Mouse (Mus musculus) testis, postnatal 14 days (tissue): Measurements from ENCODE around the gene Olfr718-ps1.
A peak's percentile ranks its signal among the peaks of the same experiment; 100 is the strongest.
"Not testable (repeated sequence)": the region's sequence is repeated elsewhere in the genome, so short reads cannot be mapped to it uniquely, and the experiment has no call there.

Source experiments
- DNase-seq: peaks from one replicate; pipeline ENCODE4 v3.0.0; 2021; ENCODE audit warnings: low spot score

Gene Olfr718-ps1

DNA sequence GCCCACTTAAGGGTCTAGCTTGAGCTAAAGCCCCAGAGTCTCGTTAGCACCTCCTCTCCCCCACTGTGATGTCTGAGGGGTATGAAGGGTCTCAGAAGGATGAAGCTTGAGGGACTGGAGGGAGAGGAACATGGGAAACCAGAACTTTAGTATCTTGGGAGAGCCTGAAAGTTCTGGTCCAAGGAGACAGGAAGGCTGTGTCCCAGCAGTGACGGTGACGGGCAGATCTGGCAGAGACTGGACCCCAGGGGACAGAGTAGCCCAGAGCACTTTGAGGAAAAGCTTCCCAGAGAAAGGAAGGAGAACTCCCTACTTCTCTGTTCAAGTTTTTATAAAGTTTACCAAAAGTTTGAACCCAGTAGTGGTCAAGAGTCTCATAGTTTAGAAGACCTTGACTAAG, at the start of gene Olfr718-ps1:
TSS of gene Olfr718-ps1 (minus strand) at position 101 of the 400 bp plus-strand sequence.
- DNase-seq = no peak

DNA sequence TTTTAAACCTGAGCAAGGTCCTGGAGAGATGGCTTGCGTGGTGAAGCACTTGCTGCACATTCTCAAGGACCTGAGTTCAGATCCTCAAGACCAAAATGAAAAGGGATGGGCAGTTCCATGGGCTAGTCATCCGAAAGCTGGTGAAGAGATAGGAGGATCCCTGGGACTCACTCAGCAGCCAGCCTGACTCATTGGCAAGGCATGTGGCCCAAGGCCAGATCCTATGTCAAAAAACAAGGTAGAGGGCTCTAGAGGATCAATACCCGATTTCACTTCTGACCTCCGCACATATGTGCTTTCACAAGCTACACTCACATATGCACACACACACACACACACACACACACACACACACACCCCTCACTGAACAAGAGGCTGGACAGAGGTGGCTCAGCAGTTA, 49.1 kb upstream of the Olfr718-ps1 start:
- DNase-seq = no peak

DNA sequence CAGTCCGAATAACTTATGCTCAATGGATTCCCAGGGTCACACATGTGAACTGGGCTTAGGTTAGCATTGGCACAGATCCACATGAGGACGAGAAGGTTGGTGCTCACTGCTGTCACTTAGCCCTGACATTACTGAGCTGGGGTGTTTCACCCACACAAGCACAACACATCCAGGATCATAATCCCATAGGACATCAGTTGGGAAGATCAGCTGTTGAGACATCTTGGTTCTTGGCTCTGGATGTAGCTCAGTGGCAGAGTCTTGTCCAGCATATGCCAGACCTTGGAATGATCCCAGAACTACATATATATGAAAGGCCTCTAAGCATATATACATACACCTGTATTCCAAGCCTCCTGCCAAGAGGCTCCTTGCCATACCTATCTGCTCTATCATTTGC, 47.8 kb upstream of the Olfr718-ps1 start:
- DNase-seq = no peak

DNA sequence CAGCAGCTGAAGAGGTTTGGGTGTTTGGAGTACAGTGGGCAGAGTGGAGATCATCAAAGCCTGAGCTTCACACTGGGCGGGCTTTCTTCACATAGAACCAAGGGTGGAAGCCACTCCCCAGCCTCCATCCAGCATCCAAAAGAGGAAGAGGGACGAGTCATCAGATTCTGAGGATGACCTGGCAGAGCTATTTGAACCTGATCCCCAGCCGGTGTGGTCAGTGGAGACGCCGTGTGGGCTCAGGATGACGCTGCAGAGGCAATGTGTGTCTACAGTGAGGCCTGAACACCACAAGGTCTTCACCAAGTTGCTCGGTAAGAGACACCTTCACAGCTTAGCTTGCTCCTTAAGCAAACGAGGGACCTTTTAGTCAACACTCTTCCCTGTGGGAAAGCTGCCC, 47.4 kb upstream of the Olfr718-ps1 start:
- DNase-seq = not testable (repeated sequence)

DNA sequence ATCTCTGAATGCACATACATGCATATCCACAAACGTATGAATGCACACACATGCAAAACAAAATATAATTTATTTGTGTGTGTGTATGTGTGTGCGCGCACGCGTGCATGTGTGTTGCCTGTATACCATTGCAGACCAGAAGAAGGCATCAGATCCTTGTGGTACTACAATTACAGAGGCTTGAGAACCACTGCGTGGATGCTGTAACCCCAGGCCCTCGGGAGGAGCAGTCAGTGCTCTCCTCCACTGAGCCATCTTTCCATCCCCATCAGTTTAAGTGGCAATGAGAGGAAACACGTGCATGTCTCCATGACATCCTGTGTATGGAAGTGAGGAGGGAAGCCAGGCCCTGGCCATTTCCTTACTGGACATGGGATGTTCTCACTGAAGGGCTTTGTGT, 45.4 kb upstream of the Olfr718-ps1 start:
- DNase-seq = no peak

DNA sequence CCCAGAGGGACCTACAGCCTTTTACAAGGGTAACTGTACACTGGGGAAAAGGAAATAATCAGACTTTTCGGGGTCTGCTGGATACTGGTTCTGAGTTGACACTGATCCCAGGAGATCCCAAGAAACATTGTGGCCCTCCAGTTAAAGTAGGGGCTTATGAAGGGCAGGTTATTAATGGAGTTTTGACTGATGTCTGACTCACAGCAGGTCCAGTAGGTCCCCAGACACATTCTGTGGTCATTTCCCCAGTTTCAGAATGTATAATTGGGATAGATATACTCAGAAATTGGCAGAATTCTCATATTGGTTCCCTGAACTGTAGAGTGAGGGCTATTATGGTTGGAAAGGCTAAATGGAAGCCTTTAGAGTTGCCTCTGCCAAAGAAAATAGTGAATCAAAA, 40.6 kb upstream of the Olfr718-ps1 start:
- not testable (repeated sequence) for DNase-seq

DNA sequence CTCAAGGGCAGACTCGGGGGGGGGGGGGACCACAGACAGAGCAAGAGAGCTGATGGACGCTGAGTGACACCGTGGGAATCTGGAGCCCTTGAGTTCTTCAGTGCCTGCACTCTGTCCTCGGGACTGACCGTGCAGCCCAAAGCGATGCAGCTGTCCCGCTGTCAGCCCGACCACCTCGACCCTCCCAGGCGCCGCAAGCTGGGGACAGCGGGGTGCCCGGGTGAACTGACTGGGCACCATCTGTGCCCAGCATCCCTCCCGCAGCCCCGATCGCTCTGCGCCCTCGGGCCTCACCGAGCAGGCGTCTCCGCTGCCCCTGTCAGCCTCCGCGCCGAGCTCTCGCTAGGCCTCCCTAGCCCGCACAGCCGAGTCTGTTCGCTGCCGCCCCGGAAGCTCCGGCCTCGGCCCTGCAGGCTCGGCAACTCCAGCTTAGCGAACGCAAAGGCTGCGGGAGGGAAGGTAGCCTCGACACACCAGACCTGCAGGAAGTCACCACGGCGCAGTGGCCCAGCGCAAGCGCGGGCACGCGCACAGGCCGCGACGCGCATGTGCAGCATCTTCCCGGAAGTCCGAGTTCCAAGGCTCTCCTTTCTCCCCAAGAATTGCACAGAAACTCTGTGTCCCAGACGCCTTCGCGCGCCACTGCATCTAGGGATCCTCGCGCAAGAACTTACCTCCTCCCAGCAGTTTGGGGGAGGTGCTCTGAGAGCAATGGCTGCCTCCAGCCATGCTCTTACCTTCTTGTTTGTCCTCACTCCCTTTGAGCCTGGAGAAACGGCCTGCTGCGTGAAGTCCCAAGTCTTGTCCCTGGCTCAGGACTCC, 33.1 kb upstream of the Olfr718-ps1 start, which contains the start of the genes Rbak and Spdye4b:
TSS of gene Rbak (minus strand) at position 521 of the 822 bp plus-strand sequence.
TSS of gene Spdye4b (plus strand) at position 763 of the 822 bp plus-strand sequence.
- peak; percentile 94 for DNase-seq

DNA sequence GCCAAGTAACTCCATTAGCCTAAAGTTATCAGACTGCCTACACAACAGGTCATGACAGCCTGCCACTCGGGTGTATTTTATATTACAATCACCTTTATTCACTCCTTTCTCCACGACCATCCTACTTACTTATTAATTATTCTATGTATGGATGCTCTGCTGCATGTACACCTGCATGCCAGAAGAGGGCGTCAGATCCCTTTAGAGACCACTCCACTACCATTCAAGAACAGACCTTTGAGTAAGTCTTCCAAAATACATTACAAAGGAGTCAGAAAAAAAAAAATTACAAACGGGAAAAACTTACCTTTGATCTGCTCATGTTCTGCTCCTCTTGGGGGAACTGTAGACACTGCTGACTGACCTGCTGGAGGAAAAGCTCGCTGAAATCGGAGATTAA, 31.8 kb upstream of the Olfr718-ps1 start:
- DNase-seq = no peak

DNA sequence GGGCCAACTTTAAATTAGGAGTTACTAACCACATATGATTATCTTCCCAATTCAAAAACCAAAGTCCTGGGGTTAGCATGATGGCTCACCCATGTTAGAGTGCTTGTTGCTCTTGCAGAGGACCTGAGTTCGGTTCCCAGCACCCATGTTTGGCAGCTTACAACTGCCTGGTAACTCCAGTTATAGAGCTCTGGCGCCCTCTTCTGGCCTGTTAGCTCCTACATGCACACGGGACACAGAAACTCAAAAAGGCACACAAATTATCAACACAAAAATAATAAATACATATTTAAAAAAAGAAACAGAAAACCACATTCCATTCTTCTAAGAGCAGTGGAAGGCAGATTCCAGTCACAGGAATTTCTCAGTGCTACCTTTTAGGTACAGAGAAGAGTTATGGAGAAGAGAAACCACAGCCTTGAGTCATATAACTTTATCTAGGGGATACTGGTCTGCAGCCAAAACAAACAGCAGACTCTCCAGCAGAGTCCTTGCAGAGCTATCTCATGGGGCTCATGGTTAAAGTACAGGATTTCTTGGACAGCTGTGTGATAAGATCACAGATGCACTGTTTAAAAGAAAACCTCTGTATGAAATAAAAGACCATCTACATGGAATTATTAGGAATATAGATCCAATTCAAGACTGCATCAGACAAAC, 30.3 kb upstream of the Olfr718-ps1 start:
- DNase-seq = no peak

DNA sequence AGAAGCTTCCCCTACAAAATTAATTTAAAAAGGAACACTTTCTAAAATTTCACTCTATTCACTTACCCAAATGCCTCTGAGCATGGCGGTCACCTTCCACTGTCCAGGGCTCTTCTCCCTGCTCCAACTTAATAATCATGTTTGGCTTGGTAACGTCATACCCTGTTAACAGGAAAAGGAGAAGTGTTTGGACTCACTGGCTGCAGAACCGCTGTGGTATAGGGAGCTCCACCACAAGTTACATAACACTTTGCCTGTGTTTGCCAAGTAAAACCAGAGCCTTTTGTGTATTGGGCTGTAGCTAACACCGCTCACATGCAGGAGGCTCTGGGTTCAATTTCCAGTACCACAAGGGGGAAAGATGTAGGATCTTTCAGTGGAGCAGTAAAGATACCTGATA, 28.6 kb upstream of the Olfr718-ps1 start:
- DNase-seq = no peak

DNA sequence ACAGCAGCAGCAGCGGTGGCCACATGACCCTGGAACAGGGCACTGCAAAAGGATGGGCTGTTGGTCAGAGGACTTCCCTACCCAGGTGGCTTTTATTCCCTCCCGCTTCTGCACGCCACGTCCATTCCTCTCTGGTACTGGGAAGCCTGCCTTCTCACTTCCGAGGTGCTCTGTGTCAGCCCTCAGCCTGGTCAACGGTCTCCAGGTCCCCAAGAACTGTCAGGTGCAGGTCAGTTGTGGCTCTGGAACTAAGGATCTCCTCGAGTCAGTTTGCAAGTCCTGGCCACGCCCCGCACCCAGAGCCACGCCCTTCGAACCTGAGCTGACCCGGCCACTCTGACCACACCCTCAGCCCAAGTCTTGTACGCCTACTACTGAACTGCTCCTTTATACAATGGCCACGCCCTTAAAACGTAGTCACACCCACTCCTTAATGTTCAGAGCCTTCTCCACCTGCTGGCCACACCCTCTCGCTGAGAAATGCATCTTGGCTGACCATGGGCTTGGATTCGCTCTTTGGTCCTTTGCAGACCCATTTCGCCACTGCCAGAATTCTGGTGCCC, 18.2 kb upstream of the Olfr718-ps1 start:
- DNase-seq = peak; percentile 43

DNA sequence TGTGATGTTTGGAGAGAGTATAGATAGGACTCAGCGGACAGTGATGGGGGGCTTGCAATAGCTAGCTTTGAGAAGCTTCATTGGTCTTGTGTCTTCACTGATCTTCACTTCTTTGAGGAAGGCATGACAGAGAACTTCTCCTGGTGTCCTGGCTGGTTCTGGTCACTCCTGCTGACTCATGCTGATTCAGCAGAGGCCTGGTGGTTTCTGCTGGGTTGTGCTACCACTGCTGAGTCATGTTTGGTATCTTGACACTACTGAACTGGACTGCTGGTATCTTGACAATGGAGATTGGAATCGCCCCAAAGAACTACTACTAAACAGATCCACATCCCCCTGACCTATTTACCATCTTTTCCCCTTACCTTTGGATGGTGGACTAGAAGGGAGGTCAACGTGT, 8.2 kb upstream of the Olfr718-ps1 start:
- no peak for DNase-seq

DNA sequence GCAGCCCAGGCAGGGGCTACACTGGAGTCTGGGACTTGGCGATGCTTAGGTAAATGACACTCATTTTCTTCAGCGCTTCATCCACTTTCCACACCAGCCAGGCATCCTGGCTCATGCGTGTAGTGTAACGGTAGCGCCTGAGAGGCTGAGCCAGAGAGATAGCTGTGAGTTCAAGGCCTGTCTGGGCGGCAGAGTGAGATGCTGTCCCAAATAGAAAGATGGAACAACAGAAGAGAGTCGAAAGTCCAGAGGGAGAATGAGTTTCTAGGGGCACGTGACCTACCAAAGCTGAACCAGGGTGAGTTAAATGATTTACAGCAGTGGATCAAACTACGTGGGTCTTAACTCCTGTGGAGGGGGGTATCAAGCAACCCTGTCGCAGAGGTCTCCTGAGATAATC, 6.4 kb upstream of the Olfr718-ps1 start:
- no peak for DNase-seq

DNA sequence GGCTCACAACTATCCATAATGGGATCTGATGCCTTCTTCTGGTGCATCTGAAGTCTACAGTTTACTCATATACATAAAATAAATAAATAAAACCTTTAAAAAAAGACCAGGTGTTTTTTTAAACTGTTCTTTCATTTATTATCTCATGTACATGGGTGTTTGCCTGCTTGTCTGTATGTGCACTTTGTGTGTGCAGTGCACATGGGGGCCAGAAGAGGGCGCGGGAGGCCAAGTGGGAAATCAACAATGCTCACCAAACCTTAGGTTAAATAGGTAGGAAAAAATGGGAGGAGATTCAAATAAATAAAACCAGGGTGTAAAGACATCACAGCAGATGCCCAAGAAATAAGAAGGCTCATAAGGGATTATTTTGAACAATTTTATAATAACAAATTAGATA, 2.7 kb upstream of the Olfr718-ps1 start:
- no peak for DNase-seq

DNA sequence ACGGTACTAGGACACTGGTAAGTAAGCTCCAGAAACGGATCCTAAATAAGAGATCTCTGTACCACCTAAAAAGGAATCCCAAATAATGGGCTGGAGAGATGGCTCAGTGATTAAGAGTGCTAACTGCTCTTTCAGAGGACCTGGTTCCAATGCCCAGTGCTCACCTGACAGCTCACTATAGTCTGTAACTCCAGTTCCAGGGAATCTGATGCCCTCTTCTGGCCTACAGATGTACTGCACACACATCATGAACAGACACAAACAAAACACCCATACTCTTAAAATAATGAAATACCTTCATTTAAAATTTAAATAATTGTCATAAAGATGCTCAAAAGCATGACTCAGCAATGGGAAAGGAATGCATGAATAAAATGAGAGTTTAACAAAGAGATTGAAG, 2.2 kb upstream of the Olfr718-ps1 start:
- DNase-seq = no peak

DNA sequence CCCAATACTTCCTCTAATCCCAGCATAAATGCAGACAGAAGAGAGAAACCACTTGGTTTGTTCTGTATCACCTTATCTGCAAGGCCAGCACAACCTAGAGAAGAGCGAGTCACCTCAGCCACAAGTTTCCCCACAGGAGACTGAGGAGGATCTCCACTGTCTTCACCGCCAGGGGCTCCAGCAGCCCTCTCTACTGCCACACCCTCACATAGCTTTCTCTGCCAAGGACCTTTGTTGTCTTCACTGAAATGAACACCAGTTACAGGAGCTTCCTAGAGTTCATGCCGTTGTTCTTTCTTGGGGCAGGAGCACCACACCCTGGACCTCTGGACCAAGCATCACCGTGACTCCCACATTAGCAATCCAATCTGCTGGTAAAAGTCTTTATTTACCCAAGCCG, 1.3 kb upstream of the Olfr718-ps1 start:
- DNase-seq = no peak

DNA sequence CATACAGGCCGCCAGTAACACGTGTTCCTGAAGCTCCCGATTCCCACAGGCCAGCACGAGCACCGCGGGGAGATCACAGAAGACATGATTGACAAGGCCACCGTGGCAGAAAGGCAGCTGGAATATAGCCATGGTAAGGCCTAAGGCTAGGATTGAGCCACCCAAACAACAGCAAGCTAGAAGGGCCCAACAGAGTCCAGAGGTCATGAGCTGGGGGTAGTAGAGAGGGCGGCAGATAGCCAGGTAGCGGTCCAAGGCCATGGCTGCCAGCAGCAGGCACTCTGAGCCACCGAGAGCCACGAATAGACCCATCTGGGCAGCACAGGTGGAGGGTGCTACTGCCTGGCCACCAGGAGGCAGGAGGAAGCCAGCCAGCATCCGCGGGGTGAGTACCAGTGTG, 9.8 kb downstream of the Olfr718-ps1 start:
- DNase-seq = no peak

DNA sequence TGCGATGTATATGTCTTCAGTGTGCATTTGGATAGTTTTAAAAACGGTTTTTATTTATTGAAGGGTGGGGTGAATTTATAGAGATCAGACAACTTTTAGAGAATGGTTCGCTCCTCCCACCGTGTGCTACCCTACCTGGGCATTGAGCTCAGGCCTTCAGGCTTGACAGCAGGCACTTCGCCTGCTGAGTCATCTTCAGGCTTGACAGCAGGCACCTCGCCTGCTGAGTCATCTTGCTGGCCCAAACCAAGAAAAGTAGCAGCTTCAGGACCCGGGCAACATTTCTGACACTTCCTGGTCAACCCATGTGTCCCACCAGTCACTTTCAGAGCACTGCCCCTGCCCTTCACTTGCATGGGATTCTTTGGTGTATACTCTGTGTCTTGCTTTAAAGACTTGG, 12.3 kb downstream of the Olfr718-ps1 start:
- DNase-seq = no peak

DNA sequence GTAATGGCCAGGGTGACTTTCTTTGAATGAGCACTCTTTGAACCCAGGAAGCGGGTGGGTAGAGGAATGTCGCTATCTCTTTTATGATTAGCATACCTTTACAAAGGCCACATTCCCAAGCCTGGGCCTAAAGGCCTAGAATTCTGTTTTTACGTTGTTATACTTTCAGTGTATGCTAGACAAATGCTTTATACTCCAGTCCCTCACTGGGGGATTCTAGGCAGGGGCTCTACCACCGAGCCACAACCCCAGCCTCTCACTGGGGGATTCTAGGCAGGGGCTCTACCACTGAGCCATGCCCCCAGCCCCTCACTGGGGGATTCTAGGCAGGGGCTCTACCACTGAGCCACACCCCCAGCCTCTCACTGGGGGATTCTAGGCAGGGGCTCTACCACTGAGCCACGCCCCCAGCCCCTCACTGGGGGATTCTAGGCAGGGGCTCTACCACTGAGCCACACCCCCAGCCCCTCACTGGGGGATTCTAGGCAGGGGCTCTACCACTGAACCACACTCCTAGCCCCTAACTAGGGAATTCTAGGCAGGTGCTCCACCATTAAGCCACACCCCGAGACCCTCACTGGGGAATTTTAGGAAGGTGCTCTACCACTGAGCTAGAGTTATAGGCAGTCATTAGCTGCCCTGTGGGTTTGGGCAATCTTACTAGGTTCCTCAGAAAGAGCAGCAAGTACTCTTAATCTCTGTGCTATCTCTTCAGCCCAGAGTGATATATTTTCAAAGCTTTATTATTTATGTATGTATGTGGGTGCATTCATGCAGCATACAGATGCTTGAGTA, 13.0 kb downstream of the Olfr718-ps1 start:
- DNase-seq = not testable (repeated sequence)

DNA sequence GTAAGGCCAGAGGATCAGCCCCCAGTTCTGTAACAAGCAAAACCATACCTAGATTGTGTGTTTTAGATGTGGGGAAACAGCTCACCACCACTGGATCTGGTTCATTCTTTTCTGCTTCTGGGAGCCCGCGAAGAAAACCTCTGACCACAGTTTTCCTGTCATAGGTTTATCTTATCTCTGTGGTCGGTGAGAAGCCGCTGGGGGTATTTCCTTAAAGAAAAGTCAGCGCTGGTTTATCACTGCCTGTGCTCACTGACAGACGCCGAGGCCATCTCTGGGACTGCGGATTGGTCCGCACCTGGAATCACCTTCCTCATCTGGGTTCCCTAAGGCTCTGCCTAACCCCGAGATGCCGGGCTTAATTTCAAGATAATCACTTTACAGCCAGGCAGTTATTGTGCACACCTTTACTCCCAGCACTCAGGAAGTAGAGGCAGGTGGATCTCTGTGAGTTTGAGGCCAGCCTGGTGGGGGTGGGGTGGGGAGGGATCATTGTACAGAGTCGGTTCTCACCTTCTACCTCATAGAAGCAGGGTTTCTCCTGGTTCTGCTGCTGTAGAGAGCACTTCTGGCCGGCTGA, 14.4 kb downstream of the Olfr718-ps1 start:
- no peak for DNase-seq

DNA sequence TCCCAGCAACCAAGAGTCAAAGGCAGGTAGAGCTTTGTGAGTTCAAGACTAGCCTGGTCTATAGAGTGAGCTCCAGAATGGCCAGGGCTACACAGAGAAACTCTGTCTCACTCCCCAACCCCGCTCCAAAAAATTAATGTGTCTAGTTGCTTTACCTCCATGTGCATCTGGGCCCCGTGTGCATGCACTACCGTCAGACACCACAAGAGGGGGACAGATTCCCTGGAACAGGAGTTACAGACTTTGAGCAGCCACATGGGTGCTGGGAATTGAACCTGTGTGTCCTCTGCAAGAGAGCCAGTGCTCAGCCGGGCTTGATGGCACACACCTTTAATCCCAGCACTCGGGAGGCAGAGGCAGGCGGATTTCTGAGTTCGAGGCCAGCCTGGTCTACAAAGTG, 17.0 kb downstream of the Olfr718-ps1 start:
- peak; percentile 39 for DNase-seq

DNA sequence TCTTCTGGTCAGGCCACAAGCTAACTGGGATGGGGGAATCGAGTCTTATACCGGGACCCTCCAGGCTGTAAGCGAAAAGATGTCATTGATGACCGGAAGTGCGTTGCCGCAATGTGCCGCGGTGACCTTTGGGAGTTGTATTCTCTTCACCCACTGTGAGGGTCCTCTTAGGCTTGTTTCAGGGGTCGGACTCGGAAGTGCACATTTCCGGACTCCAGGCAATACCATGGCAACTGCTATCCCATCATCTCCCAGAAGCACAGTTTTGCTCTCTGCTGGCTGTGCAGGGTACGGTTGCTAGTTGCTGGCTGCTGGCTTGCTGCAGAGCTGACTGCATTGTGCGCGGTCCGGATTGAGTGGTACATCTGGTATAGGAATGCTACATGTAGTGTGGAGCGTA, 18.3 kb downstream of the Olfr718-ps1 start:
- no peak for DNase-seq
